Mouse (Mus musculus): ENCODE measurements around the gene Lsmem1.

The Lsmem1 gene

DNA sequence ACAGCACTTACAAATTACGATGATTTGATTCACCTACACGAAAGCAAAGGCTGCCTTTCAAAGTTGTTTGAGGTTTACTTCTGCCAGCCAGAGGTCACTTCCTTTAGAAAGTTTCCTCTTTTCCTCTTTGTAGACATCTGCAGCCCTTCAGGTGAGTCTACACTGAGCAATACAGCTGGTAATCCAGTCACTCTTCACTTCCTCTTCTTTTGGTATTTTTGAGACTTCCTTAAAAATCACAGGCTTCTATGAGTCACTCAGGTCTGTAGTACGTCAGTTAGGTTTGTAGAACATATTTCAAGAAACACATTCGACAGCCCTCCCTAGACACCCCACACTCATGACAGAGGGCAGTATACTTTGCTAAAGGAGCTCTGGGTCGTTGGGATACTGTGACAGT, 58.6 kb downstream of the Lsmem1 start:
- DNase-seq (ENCODE audit: low read depth): no peak

GRCm38 (mm10) chr12:40139484-40140245, 59.6 kb downstream of the Lsmem1 start:
- DNase-seq (ENCODE audit: low read depth): no peak

DNA sequence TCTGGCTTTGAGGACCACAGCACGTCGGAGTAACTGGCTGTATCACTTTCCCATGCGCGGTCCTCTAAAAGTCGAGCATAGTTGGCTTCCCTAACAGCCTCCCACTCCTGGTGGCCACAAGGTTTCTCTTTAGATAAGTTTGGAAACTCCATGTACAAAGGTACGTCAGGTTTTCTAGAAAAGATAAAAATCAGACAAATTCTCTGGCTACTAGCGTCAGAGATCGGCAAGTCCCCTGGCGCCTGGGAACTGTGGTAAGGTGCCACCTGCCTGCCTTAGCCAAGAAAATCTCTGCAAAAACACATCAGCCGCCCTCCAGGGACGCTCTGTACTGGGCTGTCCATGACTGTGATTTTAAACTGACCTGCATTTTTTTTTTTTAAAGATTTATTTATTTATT, 64.8 kb downstream of the Lsmem1 start:
- DNase-seq (ENCODE audit: low read depth): peak; percentile 55

GRCm38 (mm10) chr12:40133573-40134271, 65.6 kb downstream of the Lsmem1 start, which contains the start of gene Scin:
Gene Scin (minus strand): TSS chr12:40134228.
- peak; percentile 26 for DNase-seq (ENCODE audit: low read depth)

DNA sequence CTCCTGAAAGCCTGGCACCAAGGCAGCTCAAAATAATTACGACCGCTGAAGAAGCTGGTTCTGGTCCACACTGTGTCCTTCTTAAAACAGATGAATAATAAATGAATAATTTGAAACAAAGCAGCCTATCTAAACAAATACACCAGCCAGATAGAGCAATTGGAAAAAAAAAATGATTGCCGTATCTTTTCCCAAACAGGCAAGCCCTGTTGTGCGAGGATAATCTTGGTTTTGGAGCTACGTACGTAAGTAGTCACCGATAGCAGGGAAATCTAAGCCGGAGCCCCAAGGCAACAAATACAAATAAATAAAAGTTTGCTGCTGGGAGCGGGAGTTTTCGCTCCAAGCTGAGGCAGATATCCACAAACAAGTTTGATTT, 66.1 kb downstream of the Lsmem1 start:
- DNase-seq (ENCODE audit: low read depth): peak; percentile 7

All from induced T-regulatory cell, adult 2 months (primary cell).